Mouse (Mus musculus) embryonic facial prominence, embryonic 15.5 days (tissue): Measurements from ENCODE around the gene Cdc20b. TPM values are rescaled to one million over a fixed set of nuclear protein-coding genes. Genes with fewer than 3 reads are reported as not detected.
"Not testable (repeated sequence)": the region's sequence is repeated elsewhere in the genome, so short reads cannot be mapped to it uniquely, and the experiment has no call there.

Source experiments
- ATAC-seq: fragments of 200-750 bp; cut with Nextera tagmentation; 2 replicates; pipeline ENCODE4 v1.8.0; 2017; ENCODE audit warnings: low read depth, moderate TSS enrichment; ENCODE audit not compliant: insufficient number of reproducible peaks, low FRiP score, low TSS enrichment
- H3K27ac ChIP-seq: fragments of 300-500 bp; sonication (generic); replicated peaks from 2 replicates; pipeline ENCODE4 v1.5.1; 2015; ENCODE audit warnings: mild to moderate bottlenecking, inconsistent platforms
- H3K27me3 ChIP-seq: fragments of 300-500 bp; sonication (generic); 2 replicates; pipeline ENCODE4 v1.6.1; 2015; ENCODE audit warnings: inconsistent platforms
- H3K36me3 ChIP-seq: fragments of 300-500 bp; sonication (generic); 2 replicates; pipeline ENCODE4 v1.6.1; 2015; ENCODE audit warnings: mild to moderate bottlenecking, inconsistent platforms
- H3K4me1 ChIP-seq: fragments of 300-500 bp; sonication (generic); 2 replicates; pipeline ENCODE4 v1.6.1; 2015; ENCODE audit warnings: inconsistent platforms
- H3K4me2 ChIP-seq: fragments of 300-500 bp; sonication (generic); replicated peaks from 2 replicates; pipeline ENCODE4 v1.6.1; 2015; ENCODE audit warnings: mild to moderate bottlenecking, inconsistent platforms
- H3K4me3 ChIP-seq: fragments of 300-500 bp; sonication (generic); replicated peaks from 2 replicates; pipeline ENCODE4 v1.5.1; 2015; ENCODE audit warnings: mild to moderate bottlenecking, inconsistent platforms
- H3K9ac ChIP-seq: fragments of 300-500 bp; sonication (generic); 2 replicates; pipeline ENCODE4 v1.6.1; 2015; ENCODE audit warnings: inconsistent platforms
- H3K9me3 ChIP-seq: fragments of 300-500 bp; sonication (generic); replicated peaks from 2 replicates; pipeline ENCODE4 v1.6.1; 2016; ENCODE audit warnings: inconsistent platforms
- WGBS: fragments of 180-500 bp; shearing (Covaris S2); methylation state at CpG from one replicate; pipeline ENCODE4 v1.1.7; 2015; 5-methylcytosine and 5-hydroxymethylcytosine counted together
- polyA plus RNA-seq: library from polyadenylated mRNA; unstranded; fragments of >200 nt; fragmentation: Nextera tagmentation; extraction: Ambion mirVana; gene quantifications from 2 replicates; pipeline ENCODE4 v1.2.1, GENCODE M21; 2015

Cdc20b gene
- polyA plus RNA-seq, 1 experiment from 2014 or later, result 8.1 TPM

- ATAC-seq, result no peak
- H3K4me3 ChIP-seq, result no peak overlapping the region
- H3K9me3 ChIP-seq, result no peaks in the 10 kb centered on the region
- no peak overlapping the region for H3K4me2 ChIP-seq
- H3K36me3 ChIP-seq, result no peaks in the 10 kb centered on the region
- peaks cover 25% of the 10 kb centered on the region for H3K4me1 ChIP-seq
- H3K27ac ChIP-seq, result no peak overlapping the region
- peaks cover 83% of the 10 kb centered on the region for H3K27me3 ChIP-seq
- 65% methylated on average over 6 of the region's 6 CpGs for WGBS
- H3K9ac ChIP-seq, result no peak overlapping the region
Observed at GRCm38 (mm10) chr13:112997369-112997768, 37.5 kb upstream of the Cdc20b start.

DNA sequence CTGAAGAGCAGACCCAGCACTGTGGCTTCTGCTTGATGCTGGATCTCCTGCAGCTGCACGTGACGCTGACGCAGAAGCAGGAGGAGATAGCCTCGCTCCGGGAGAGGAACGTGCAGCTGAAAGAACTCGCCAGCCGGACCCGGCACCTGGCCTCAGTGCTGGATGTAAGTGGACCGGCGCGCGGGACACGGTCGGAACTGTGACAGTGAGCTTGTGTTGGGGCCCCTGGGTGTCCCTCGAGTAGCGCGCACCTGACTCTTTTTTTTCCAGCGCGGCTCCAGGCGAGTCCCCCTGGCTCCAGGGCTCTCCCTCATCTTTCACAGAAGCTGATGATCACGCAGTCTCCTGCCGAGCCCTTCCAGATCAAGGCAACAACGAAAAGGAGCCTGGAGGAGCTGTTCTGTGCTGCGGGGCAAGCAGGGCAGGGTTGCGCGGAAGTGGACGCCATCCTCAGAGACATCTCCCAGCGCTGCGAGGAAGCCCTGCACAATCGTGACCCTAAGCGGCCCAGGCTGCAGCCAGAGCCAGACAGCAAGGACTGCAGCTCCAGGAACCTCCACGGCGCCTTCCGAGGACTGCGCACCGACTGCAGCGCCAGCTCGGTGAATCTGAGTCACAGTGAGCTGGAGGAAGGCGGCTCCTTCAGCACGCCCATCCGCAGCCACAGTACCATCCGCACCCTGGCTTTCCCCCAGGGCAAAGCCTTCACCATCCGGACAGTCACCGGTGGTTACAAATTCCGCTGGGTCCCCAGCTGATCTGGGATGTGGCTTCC lies 36.3 kb upstream of the Cdc20b start:
- under 1% methylated on average over 46 of the region's 46 CpGs for WGBS
- Histone ChIP-seq H3K4me2 (peak overlapping the region; percentile 95), H3K9ac (0 out of 2 replicates have a peak overlapping the region, but pooled peaks have one; percentile 6), H3K27me3 (peaks cover 72% of the 10 kb centered on the region), H3K36me3 (no peaks in the 10 kb centered on the region), H3K27ac (no peak overlapping the region), H3K4me3 (peak overlapping the region; percentile 44), H3K4me1 (peaks cover 19% of the 10 kb centered on the region), H3K9me3 (no peaks in the 10 kb centered on the region)
- ATAC-seq, result no peak

DNA sequence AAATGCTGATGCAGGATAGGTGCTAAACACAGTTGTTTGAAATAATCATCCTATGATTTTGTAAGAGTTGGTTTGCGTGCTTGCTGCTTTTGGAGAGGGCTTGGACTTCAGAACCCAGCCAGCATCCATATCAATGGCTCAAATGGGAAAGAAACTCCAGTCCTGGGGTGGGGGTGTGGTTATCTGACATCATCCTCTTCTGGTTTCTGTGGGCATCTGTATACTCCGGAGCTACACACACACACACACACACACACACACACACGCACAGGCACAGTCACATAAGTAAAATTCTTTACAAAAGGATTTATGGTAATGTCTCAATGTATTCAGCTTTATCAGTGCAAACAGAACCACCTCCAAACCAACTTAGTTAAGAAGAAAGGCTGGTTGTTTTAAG lies 34.8 kb upstream of the Cdc20b start:
- ATAC-seq, result no peak
- 62% methylated on average over 3 of the region's 3 CpGs for WGBS
- H3K4me2 ChIP-seq, result no peak overlapping the region
- H3K36me3 ChIP-seq, result no peaks in the 10 kb centered on the region
- no peak overlapping the region for H3K9ac ChIP-seq
- peaks cover 11% of the 10 kb centered on the region for H3K4me1 ChIP-seq
- H3K9me3 ChIP-seq, result no peaks in the 10 kb centered on the region
- H3K27me3 ChIP-seq, result peaks cover 57% of the 10 kb centered on the region
- H3K4me3 ChIP-seq, result no peak overlapping the region
- H3K27ac ChIP-seq, result no peak overlapping the region

DNA sequence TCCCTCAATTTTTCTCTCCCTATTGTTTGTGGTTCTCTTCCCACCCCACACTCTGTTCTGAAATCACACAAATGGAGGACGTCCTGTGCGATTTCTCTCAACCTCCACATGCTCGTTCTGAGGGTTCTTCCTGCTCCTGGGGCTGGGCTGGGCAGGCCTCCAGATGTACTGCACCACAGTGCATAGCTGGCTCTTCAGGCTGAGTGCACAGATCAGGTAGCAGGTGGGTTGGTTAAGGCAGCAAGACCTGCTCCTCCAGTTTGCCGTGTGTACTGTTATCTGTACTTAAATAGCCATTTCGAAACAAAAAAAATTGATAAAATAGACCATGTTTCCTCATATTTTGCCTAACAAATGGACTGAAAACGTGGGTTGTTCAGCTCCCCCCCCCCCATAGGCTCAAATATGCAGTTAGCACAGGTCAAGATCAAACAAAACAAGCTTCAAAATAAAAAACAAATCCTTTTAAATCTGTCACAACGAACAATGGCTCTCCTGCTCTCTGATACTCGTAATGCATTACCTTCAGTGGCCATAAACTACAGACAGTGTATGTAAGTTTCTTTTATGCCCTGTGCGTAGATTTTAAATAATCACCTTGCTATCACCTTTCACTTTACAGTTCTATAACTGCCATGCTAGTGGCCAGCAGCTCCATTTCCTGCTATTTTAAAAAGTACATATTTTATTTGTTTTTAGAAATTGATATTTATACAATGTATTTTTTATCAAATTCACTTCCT lies 34.2 kb upstream of the Cdc20b start:
- Histone ChIP-seq H3K9ac (no peak overlapping the region), H3K9me3 (no peaks in the 10 kb centered on the region), H3K4me3 (no peak overlapping the region), H3K4me1 (peaks cover 11% of the 10 kb centered on the region), H3K4me2 (no peak overlapping the region), H3K27ac (no peak overlapping the region), H3K27me3 (peaks cover 51% of the 10 kb centered on the region), H3K36me3 (no peaks in the 10 kb centered on the region)
- ATAC-seq, result peak; percentile 80
- WGBS, result 55% methylated on average over 9 of the region's 9 CpGs

DNA sequence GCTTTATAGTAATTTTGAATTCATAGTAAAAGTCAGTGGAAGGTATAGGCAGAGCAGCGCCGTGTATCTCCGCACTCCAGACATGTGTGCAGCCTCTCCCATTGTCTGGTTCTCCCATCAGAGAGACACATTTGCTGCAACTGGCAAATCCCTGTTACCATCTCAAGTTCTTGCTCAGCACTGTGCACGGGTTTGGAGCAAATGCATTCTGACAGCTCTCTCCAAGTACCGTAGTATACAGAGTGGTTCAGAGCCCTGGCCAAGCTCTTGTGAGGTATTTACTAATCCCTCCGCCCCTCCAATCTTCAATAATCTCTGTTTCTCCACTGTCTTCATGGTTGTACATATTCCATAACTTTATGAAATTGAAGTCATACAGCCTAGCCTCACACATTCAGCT lies 22.2 kb upstream of the Cdc20b start:
- no peak overlapping the region for H3K9ac ChIP-seq
- H3K4me1 ChIP-seq, result no peaks in the 10 kb centered on the region
- H3K4me2 ChIP-seq, result no peak overlapping the region
- WGBS, result 61% methylated on average over 6 of the region's 6 CpGs
- peak overlapping the region; percentile 21; the same call in 1 of the 2 replicates for H3K4me3 ChIP-seq
- ATAC-seq, result no peak
- no peaks in the 10 kb centered on the region for H3K9me3 ChIP-seq
- H3K27ac ChIP-seq, result no peak overlapping the region
- no peaks in the 10 kb centered on the region; the same call in 1 of the 2 replicates for H3K27me3 ChIP-seq
- H3K36me3 ChIP-seq, result no peaks in the 10 kb centered on the region

GRCm38 (mm10) chr13:113013174-113013953 lies 21.5 kb upstream of the Cdc20b start:
- H3K9me3 ChIP-seq, H3K27me3 ChIP-seq, H3K9ac ChIP-seq, H3K36me3 ChIP-seq, H3K27ac ChIP-seq, H3K4me1 ChIP-seq, ATAC-seq: not testable (repeated sequence)
- Histone ChIP-seq H3K4me2 (peak overlapping the region; percentile 30), H3K4me3 (peak overlapping the region; percentile 21; the same call in 1 of the 2 replicates)
- 43% methylated on average over 19 of the region's 20 CpGs for WGBS

GRCm38 (mm10) chr13:113021521-113021920 lies 13.4 kb upstream of the Cdc20b start:
- H3K9me3 ChIP-seq, result no peaks in the 10 kb centered on the region
- H3K4me2 ChIP-seq, result no peak overlapping the region
- H3K36me3 ChIP-seq, result no peaks in the 10 kb centered on the region
- H3K27ac ChIP-seq, result no peak overlapping the region
- no peak for ATAC-seq
- no peaks in the 10 kb centered on the region for H3K4me1 ChIP-seq
- WGBS, result 81% methylated on average over 2 of the region's 2 CpGs
- no peak overlapping the region for H3K9ac ChIP-seq
- H3K4me3 ChIP-seq, result no peak overlapping the region
- no peaks in the 10 kb centered on the region for H3K27me3 ChIP-seq

- no peak overlapping the region for H3K27ac ChIP-seq
- no peaks in the 10 kb centered on the region for H3K4me1 ChIP-seq
- WGBS, result 66% methylated on average over 8 of the region's 8 CpGs
Observed at GRCm38 (mm10) chr13:113022467-113022866, 12.4 kb upstream of the Cdc20b start.

GRCm38 (mm10) chr13:113023274-113024143 lies 11.4 kb upstream of the Cdc20b start:
- Histone ChIP-seq H3K27ac (no peak overlapping the region), H3K9ac (no peak overlapping the region), H3K4me3 (no peak overlapping the region), H3K4me2 (no peak overlapping the region), H3K27me3 (no peaks in the 10 kb centered on the region), H3K36me3 (no peaks in the 10 kb centered on the region), H3K4me1 (no peaks in the 10 kb centered on the region), H3K9me3 (no peaks in the 10 kb centered on the region)
- WGBS, result 80% methylated on average over 17 of the region's 17 CpGs
- ATAC-seq, result no peak

More at GRCm38 (mm10) chr13:113022467-113022866, 12.4 kb upstream of the Cdc20b start:
- ATAC-seq, result no peak
- no peak overlapping the region for H3K4me3 ChIP-seq
- H3K9ac ChIP-seq, result no peak overlapping the region
- no peaks in the 10 kb centered on the region for H3K36me3 ChIP-seq
- no peaks in the 10 kb centered on the region for H3K27me3 ChIP-seq
- no peaks in the 10 kb centered on the region for H3K9me3 ChIP-seq
- no peak overlapping the region for H3K4me2 ChIP-seq

DNA sequence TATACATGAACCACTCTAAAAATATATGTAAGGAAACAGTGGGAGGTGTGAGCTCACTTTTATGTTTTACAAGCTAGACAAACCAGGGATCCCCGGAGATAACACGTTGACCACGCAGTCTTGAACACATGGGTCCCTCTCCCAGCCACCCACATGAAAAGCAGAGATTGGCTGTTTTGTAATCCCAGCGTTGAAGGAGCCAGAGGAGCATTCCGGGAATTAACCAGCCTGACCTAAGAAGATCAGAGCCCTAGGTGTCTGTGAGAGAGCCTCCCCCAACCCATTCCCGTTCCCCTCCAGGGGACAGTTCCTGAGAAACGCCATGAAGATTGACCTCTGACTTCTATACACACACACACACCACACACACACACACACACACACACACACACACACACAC lies 3.6 kb upstream of the Cdc20b start:
- H3K27ac ChIP-seq, result no peak overlapping the region
- no peaks in the 10 kb centered on the region for H3K9me3 ChIP-seq
- 2% methylated on average over 7 of the region's 7 CpGs for WGBS
- peaks cover 23% of the 10 kb centered on the region for H3K4me1 ChIP-seq
- ATAC-seq, result no peak
- peak overlapping the region; percentile 98 for H3K4me2 ChIP-seq
- H3K36me3 ChIP-seq, result no peaks in the 10 kb centered on the region
- no peak overlapping the region for H3K9ac ChIP-seq
- H3K27me3 ChIP-seq, result peaks cover 36% of the 10 kb centered on the region
- peak overlapping the region; percentile 53 for H3K4me3 ChIP-seq
